Mouse (Mus musculus) right cerebral cortex, postnatal 14 days (tissue): ENCODE data around the gene Plcb3.
A peak's percentile ranks its signal among the peaks of the same experiment; 100 is the strongest.

Experiments used
- DNase-seq: peaks from one replicate; pipeline ENCODE4 v3.0.0; 2022

Gene Plcb3

GRCm38 (mm10) chr19:6990712-6991111, 14.4 kb upstream of the Plcb3 start:
- no peak for DNase-seq

- no peak for DNase-seq
These were observed 13.0 kb upstream of the Plcb3 start for GRCm38 (mm10) chr19:6989251-6989650.

DNA sequence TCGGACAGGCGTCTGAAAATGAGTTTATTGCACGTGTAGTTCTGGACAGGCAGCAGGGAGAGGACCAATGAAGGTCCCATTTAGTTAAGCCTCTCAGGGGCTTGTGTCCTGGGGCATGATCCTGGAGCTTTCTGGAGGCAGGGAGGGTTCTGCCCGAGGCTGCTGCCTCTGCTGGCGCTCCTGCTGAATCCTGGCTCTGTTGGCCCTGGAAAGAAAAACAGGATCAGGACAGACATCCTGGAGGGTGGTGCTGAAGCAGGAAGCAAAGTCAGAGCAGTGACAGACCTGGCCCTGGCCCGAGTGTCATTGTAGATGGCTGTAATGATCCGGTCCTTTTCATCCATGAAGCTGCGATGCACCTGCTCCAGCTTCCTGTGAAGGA, 11.6 kb upstream of the Plcb3 start:
- DNase-seq: no peak

DNA sequence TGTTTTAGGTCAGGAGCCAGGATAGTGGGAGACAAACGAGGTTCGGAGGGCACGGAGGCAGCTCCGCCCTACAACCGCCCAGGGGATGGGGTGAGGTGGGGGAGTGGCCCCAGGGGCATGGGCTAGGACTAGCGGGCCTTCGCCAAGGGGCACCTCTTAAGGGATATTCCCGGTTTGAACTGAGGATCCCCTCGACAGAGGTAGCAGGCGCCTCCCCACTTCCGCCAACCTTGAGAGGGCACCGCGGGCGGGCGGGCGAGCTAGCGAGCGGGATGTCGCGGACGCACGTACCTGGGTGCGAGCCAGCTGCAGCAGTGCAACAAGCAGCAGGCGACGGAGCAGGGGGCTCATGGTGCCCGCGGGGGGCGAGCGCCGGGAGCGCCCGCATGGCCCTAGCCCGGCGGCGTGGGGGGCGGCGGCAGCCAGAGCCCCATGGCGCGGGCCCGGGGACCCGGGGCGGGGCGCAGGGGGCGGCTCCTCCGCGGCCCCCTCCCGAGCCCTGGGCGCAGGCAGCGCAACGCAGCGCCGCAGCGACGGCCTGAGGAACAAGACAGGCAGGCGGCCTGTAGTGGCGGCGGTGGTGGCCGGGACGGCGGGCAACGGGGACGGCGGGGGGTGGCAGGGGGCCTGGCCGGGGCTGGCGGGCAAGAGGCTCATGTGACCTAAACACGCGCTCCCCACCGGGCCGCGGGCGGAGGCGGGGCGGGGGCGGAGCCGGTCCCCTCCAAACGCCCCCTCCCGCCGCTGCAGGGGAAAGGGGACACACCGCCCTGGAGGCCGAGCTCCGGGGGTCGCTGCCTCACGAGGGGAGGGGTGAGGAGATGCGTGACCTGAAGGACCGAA, 11.0 kb upstream of the Plcb3 start, which contains the start of gene Vegfb:
Gene Vegfb, minus strand, starts transcription at position 591 of the 843 bp plus-strand sequence.
- peak; percentile 64 for DNase-seq

DNA sequence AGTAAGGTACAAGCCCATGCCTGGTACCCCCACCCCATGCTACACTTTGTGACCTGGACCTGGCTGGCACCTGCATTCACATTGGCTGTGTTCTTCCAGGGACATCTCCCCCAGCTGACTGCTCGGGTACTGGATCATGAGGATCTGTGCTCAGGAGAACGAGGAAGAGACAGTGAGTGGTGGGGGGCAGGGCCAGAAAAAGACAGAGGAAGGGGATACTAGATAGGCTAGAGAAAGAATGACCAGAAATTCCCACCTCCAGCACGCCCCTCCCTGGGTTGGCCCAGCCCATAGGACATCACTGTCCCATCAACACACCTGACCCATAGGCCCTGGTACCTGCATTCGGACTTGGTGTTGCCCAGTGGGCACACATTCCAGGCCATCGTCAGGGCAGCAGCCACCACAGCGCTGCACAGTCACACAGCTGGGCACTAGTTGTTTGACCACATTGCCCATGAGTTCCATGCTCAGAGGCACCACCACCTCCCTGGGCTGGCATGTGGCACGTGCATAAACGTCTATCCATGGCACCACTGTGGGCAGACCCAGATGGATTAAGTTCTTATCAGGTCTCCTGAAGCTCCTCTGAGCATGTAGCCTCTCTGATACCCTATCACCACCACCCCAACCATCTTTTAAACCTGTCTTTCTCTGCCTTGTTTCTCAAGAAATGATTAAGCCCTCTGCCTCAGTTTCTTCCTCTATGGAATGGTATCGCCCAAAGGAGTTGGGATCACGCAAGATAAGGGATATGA, 9.9 kb upstream of the Plcb3 start:
- DNase-seq: no peak

DNA sequence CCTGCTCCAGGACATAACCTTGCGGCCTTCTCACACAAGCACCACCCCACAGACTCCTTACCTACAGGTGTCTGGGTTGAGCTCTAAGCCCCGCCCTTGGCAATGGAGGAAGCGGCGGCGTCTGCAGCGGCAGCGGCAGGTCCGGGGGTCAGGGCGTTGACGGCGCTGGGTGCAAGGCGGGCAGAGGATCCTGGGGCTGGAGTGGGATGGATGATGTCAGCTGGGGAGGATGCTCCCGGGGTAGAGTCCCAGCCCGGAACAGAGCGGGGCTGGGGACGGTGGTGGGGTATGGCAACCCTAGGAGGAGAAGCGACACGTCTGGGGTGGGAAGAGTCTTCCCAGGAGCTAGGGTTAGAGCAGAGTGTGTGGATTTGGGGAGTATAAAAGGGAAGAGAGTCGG, 9.0 kb upstream of the Plcb3 start:
- DNase-seq: no peak

GRCm38 (mm10) chr19:6983621-6984020, 7.4 kb upstream of the Plcb3 start:
- DNase-seq: no peak

DNA sequence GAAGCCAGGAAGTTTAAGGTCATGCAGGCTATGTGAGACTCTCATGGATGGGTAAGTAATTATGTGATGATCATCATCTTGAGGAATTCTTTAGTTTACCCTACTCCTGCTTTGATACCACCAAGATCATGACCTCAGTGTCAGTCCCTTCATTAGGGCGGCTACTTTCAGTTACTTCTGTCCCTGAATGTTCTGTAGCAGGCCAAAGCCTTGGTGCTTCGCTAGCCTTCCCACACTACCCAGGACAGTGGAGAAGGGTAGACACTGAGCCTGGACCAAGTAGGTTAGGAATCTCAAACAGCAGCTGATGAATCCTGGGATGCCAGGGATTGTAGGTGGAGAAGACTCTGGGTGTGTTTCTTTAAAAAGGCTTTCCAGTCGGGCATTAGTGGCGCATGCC, 5.2 kb upstream of the Plcb3 start:
- DNase-seq: no peak

GRCm38 (mm10) chr19:6980381-6981093, 4.3 kb upstream of the Plcb3 start, which contains the start of gene Fkbp2:
TSS of gene Fkbp2 (minus strand) at chr19:6980501.
- peak; percentile 98 for DNase-seq

GRCm38 (mm10) chr19:6979486-6980380, 3.5 kb upstream of the Plcb3 start:
- peak; percentile 100 for DNase-seq

DNA sequence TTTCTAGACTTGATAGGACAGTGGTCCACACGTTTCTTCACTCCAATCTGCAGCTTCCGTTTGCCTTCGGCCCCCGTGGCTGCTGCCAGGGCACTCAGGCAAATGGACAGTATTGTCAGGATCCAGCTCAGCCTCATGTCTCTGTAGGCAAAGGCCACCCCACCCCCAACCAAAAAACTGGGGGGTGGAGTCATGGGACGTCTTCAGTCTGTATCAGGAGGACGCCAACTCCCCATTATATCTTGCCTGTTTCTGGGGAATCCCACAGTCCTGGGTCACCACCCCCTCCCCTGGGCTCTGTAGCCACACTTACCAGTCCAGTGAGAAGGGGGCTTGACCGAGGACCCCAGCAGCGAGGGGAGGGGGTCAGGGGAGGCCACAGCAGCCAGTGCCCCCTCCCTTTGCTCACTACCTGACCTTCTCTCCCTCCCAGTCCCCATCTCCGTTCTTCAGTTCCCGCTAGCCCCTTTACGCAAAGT, 2.8 kb upstream of the Plcb3 start:
- DNase-seq: peak; percentile 43

- no peak for DNase-seq
These were observed 2.3 kb upstream of the Plcb3 start for GRCm38 (mm10) chr19:6978639-6978974.

GRCm38 (mm10) chr19:6977759-6978638, 1.7 kb upstream of the Plcb3 start:
- no peak for DNase-seq

- peak; percentile 77 for DNase-seq
These were observed 1.8 kb downstream of the Plcb3 start, which contains the start of gene Ppp1r14b for GRCm38 (mm10) chr19:6974211-6975205. TSS of gene Ppp1r14b (plus strand) at chr19:6974968.

DNA sequence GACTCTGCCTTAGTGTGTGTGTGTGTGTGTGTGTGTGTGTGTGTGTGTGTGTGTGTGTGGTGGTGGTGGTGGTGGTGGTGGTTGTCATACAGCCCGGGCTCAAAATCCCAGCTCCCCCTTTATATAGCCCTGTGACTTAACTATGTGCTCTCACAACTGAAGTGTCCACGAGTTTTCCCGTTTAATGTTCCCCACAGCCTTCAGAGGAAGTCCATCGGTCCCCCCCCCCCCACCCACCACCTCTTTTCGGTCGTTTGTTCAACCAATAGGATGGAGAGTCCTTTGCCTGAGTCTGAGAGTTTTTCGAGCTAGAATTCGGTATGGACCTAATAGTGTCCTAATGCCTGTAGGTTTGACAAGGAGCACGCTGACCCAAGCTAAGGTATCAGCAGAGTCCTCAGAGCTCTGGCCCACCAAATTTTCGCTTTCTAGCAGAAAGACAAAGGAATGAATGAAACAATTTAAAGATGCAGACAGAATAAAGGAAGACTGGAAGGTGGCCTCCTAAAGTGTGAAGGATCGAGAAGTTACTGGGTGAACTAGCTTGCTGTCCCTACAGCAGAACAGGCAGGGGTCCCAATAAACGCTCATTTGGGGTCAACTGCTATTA, 2.6 kb downstream of the Plcb3 start:
- no peak for DNase-seq

DNA sequence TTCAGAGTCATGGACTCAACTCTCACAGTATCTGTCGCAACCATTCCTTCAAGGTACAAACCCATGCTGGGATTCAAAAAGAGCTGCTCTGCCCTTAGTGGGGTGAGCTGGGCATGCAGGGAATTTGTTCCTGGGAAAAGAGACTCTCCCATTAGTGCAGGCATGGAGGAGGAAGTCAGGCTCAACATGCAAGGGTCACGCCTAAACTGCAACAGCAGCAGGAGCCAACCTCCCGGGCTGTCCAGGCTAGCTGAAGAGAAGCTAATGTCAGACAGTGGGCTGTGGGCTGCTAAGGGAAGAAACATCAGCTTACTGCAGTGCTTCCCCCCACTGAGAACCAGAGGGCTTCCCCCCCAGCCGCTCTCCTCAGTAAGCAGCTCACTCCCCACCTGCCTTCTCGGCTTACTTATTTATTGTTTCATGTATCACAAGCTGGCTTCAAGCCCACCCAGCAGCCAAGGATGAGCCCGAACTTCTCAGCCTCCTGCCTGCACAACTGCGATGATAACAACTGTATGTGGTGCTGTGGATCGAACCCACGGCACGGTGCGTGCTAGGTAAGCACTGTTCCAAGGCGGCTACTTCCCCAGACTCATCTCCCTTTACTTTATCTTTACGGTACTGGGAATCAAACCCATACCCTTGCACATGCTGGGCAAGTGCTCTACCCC, 3.9 kb downstream of the Plcb3 start:
- no peak for DNase-seq

DNA sequence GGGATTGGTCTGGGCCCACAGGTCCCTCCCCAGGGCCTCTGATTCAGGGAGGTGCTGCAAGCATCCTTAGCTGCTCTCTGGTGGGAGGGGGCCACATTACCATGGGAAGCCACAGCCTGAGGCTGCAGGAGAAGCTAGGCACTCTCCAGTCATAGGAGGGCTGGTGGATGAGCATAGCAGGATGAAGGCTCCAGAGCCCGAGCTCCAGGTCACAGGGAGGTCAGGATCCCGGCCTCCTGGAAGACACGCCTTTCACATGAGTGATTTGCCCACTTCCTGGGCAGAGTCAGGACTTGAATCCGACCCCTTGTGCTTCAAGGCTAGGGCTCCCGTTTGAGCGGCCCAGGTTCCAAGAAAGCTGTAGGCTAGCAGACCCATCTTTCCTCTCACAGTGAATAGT, 4.6 kb downstream of the Plcb3 start:
- no peak for DNase-seq

DNA sequence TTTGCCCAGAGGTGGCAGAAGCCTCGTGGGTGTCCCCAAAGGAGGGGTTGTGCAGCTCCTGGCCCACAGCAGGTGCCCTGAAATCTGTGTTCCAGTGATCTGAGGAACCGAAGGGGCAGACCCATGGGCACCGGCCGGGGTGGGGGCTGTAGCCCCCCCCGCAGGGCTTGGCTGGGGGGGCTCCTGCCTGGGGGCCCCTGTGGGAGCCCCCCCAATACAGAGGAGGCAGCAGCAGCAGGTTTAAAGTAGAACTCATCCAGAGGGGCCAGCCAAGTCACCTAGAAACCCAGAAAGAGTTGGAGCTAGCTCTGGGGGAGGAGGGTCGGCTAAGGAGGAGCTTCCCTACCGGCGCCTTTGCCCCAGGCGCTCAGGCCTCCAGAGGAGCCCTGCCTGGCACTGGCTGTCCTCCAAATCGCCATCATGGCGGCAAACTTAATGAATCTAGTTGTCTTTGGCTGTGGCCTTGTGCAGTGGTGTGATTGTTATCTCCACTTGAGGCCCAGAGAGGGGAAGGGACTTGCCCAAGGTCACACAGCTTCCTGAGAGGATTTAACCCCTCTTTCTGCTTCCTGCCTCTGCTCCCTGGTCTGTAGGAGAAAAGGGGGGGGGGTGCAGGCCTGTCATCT, 5.7 kb downstream of the Plcb3 start:
- no peak for DNase-seq
